Mouse (Mus musculus): ENCODE measurements at regions not wholly inside any gene's neighbourhood (a gene's known extent, or its start where the extent isn't known, plus 50 kb on each side); places are given as distances from the start of the nearest gene placed in this dataset.

- H3K4me3 ChIP-seq, result no peak overlapping the region
- DNase-seq (ENCODE audit: low spot score in 2 of 2), result no peak
- H3K27ac ChIP-seq, result no peak overlapping the region
- no peak for TF ChIP-seq CTCF (conservative IDR thresholded peaks at IDR 0.05)
These were observed 111.5 kb downstream of the Ndfip2 start for GRCm38 (mm10) chr14:105369637-105370435.

GRCm38 (mm10) chr14:105360530-105360929 lies 102.2 kb downstream of the Ndfip2 start:
- DNase-seq (ENCODE audit: low spot score in 2 of 2), result no peak
- Histone ChIP-seq H3K27ac (no peak overlapping the region), H3K4me3 (no peak overlapping the region)
- no peak for TF ChIP-seq CTCF (conservative IDR thresholded peaks at IDR 0.05)

GRCm38 (mm10) chr14:105359829-105360228 lies 101.5 kb downstream of the Ndfip2 start:
- no peak for DNase-seq (ENCODE audit: low spot score in 2 of 2)
- no peak for TF ChIP-seq CTCF (conservative IDR thresholded peaks at IDR 0.05)
- no peak overlapping the region for H3K4me3 ChIP-seq
- H3K27ac ChIP-seq, result no peak overlapping the region

Small RNAs in the stretch of these regions (microRNA-seq; reads per million reads assigned to microRNA genes)
- 0 reads per million in 2 experiments for gene Gm22406
- 0 reads per million in 2 experiments for gene Mir6390

Measured in layer of hippocampus, adult 2 months (tissue).